Mouse (Mus musculus) heart, postnatal 0 days (tissue): Measurements from ENCODE around the gene Hoxd8. TPM values are rescaled to one million over a fixed set of nuclear protein-coding genes. Genes with fewer than 3 reads are reported as not detected.

Source experiments
- ATAC-seq: fragments of 200-750 bp; cut with Nextera tagmentation; 2 replicates; pipeline ENCODE4 v1.8.0; 2017; ENCODE audit warnings: low read depth, moderate number of reproducible peaks, moderate library complexity; ENCODE audit not compliant: insufficient read depth
- DNase-seq: peaks from one replicate; pipeline ENCODE4 v3.0.0-alpha.2; 2016; ENCODE audit warnings: low spot score
- H3K27ac ChIP-seq: fragments of 300-500 bp; sonication (generic); 2 replicates; pipeline ENCODE4 v1.5.1; 2014; ENCODE audit warnings: low read depth, mild to moderate bottlenecking
- H3K27me3 ChIP-seq: fragments of 300-500 bp; sonication (generic); 2 replicates; pipeline ENCODE4 v1.6.1; 2014; ENCODE audit warnings: low read length, mixed read lengths; ENCODE audit not compliant: control insufficient read depth, insufficient read depth
- H3K36me3 ChIP-seq: fragments of 300-500 bp; sonication (generic); replicated peaks from 2 replicates; pipeline ENCODE4 v1.6.1; 2014; ENCODE audit warnings: low read length, mixed read lengths; ENCODE audit not compliant: control insufficient read depth, insufficient read depth
- H3K4me1 ChIP-seq: fragments of 300-500 bp; sonication (generic); 2 replicates; pipeline ENCODE4 v1.6.1; 2014; ENCODE audit warnings: antibody characterized with exemption; ENCODE audit not compliant: control insufficient read depth, insufficient read depth
- H3K4me2 ChIP-seq: fragments of 300-500 bp; sonication (generic); 2 replicates; pipeline ENCODE4 v1.6.1; 2014; ENCODE audit warnings: low read depth, mild to moderate bottlenecking, low read length, moderate library complexity
- H3K4me3 ChIP-seq: fragments of 300-500 bp; sonication (generic); 2 replicates; pipeline ENCODE4 v1.5.1; 2014; ENCODE audit warnings: low read depth, low read length
- H3K9ac ChIP-seq: fragments of 300-500 bp; sonication (generic); replicated peaks from 2 replicates; pipeline ENCODE4 v1.6.1; 2014; ENCODE audit warnings: low read depth, low read length, mixed read lengths
- H3K9me3 ChIP-seq: fragments of 300-500 bp; sonication (generic); replicated peaks from 2 replicates; pipeline ENCODE4 v1.6.1; 2016; ENCODE audit warnings: low read length; ENCODE audit not compliant: control insufficient read depth
- CTCF ChIP-seq: IDR thresholded peaks from 2 replicates; pipeline ENCODE4 v1.5.1; 2016; ENCODE audit warnings: antibody characterized with exemption, control low read depth, low read depth
- EP300 ChIP-seq: IDR thresholded peaks from 2 replicates; pipeline ENCODE4 v1.6.1; 2016; ENCODE audit warnings: antibody characterized with exemption, low read depth
- whole genome bisulfite sequencing: fragments of 180-500 bp; shearing (Covaris S2); extraction: QIAGEN DNeasy Blood & Tissue Kit; methylation state at CpG from one replicate; pipeline ENCODE4 v1.1.7; 2014; 5-methylcytosine and 5-hydroxymethylcytosine counted together
- polyA plus RNA-seq: library from polyadenylated mRNA; unstranded; fragments of >200 nt; fragmentation: Nextera tagmentation; extraction: Ambion mirVana; gene quantifications from 2 replicates; pipeline ENCODE4 v1.2.1, GENCODE M21; 2015
- total RNA-seq: library from RNA; depleted of rRNA; stranded (reverse); fragments of >200 nt; gene quantifications from 2 replicates; pipeline ENCODE4 v1.2.3, GENCODE M21; 2014; ENCODE audit warnings: low replicate concordance

The Hoxd8 gene
- total and polyA plus RNA-seq, 2 experiments from 2014 or later: 0.23 to 1.5 TPM

DNA sequence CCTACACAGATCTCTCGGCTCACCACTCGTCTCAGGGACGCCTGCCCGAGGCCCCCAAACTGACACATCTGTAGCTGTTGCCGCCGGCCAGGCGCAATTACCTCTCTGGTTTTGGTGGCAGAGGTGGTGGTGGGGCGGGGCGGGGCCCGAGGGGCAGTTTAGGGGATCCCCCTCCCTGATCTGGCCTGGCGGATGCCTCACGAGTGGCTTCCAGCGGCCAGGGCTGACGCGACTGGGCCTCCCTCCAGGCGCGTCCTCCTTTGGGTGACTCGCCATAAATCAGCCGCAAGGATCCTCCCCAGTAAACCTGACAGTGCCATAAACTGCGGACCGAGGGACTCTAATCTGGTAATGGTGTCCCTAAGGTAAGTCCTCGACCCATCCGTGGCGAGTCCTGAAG, 42.6 kb downstream of the Hoxd8 start:
- H3K4me1 ChIP-seq: no peaks in the 10 kb centered on the region
- H3K4me3 ChIP-seq: 0 out of 2 replicates have a peak overlapping the region, but pooled peaks have one; percentile 18
- H3K4me2 ChIP-seq: no peak overlapping the region
- TF ChIP-seq CTCF: no peak
- no peak for TF ChIP-seq EP300
- no peaks in the 10 kb centered on the region for H3K9me3 ChIP-seq
- H3K27me3 ChIP-seq: peaks cover 99% of the 10 kb centered on the region
- no peak overlapping the region for H3K27ac ChIP-seq
- DNase-seq (no peak), ATAC-seq (no peak)
- H3K36me3 ChIP-seq: no peaks in the 10 kb centered on the region
- 4% methylated on average over 24 of the region's 24 CpGs for WGBS
- H3K9ac ChIP-seq: no peak overlapping the region

DNA sequence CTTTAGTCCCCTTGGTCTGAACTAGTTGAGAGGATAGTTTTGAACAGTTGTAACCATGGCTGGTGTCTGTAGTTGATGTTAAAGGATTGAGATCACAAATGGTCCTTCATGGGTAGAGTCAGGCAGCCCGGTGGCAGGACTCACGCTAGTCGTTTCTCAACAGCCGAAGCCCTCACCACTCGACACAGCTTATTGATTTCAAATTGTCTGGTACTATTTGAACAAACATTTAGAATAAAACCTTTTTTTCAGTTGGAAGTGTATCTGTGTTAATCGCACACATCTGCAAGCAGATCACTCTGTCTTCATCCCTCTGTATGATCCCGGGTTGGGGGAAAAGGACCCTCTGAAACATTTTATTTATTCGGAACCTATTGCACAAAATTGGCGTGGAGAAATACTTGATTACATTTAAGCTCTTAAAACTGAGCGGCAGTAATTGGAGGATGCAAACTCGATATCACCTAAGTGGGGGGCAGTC, 43.3 kb downstream of the Hoxd8 start:
- Histone ChIP-seq H3K36me3 (no peaks in the 10 kb centered on the region), H3K4me3 (no peak overlapping the region), H3K27me3 (peaks cover 99% of the 10 kb centered on the region), H3K4me1 (0 out of 2 replicates have a peak, but pooled peaks cover 4% of the 10 kb centered on the region), H3K4me2 (no peak overlapping the region), H3K9ac (no peak overlapping the region), H3K9me3 (no peaks in the 10 kb centered on the region), H3K27ac (no peak overlapping the region)
- TF ChIP-seq CTCF (no peak), EP300 (no peak)
- DNase-seq (no peak), ATAC-seq (no peak)
- WGBS: 17% methylated on average over 11 of the region's 11 CpGs

GRCm38 (mm10) chr2:74748436-74748995, 44.1 kb downstream of the Hoxd8 start:
- peaks cover 100% of the 10 kb centered on the region for H3K27me3 ChIP-seq
- TF ChIP-seq EP300 (no peak), CTCF (no peak)
- no peaks in the 10 kb centered on the region for H3K36me3 ChIP-seq
- H3K27ac ChIP-seq: no peak overlapping the region
- H3K9ac ChIP-seq: no peak overlapping the region
- DNase-seq (no peak), ATAC-seq (no peak)
- WGBS: 12% methylated on average over 9 of the region's 9 CpGs
- peaks cover 4% of the 10 kb centered on the region; the same call in 1 of the 2 replicates for H3K4me1 ChIP-seq
- H3K9me3 ChIP-seq: no peaks in the 10 kb centered on the region
- H3K4me3 ChIP-seq: no peak overlapping the region
- no peak overlapping the region for H3K4me2 ChIP-seq

GRCm38 (mm10) chr2:74749337-74750121, 45.1 kb downstream of the Hoxd8 start:
- ATAC-seq (no peak), DNase-seq (no peak)
- Histone ChIP-seq H3K27ac (no peak overlapping the region), H3K4me1 (peaks cover 4% of the 10 kb centered on the region; the same call in 1 of the 2 replicates), H3K27me3 (peaks cover 100% of the 10 kb centered on the region), H3K9me3 (no peaks in the 10 kb centered on the region), H3K9ac (no peak overlapping the region), H3K36me3 (no peaks in the 10 kb centered on the region), H3K4me2 (peak overlapping the region; percentile 42), H3K4me3 (peak overlapping the region; percentile 24)
- no peak for TF ChIP-seq EP300
- no peak for TF ChIP-seq CTCF
- WGBS: 2% methylated on average over 47 of the region's 47 CpGs

- TF ChIP-seq EP300 (no peak), CTCF (no peak)
- Histone ChIP-seq H3K27me3 (peaks cover 100% of the 10 kb centered on the region), H3K4me1 (peaks cover 4% of the 10 kb centered on the region; the same call in 1 of the 2 replicates), H3K9ac (no peak overlapping the region), H3K9me3 (no peaks in the 10 kb centered on the region), H3K4me2 (no peak overlapping the region), H3K4me3 (no peak overlapping the region), H3K27ac (no peak overlapping the region), H3K36me3 (no peaks in the 10 kb centered on the region)
- 34% methylated on average over 5 of the region's 5 CpGs for WGBS
- DNase-seq: no peak
- no peak for ATAC-seq
These were observed 46.4 kb downstream of the Hoxd8 start for GRCm38 (mm10) chr2:74750731-74751250.
